Mouse (Mus musculus) midbrain, embryonic 10.5 days (tissue): ENCODE results near the gene Rabep2. TPM values are rescaled to one million over a fixed set of nuclear protein-coding genes. Genes with fewer than 3 reads are reported as not detected.
A peak's percentile ranks its signal among the peaks of the same experiment; 100 is the strongest.

Experiments used
- DNase-seq: peaks from one replicate; pipeline ENCODE4 v3.0.0-alpha.2; 2017; ENCODE audit warnings: low spot score
- H3K27ac ChIP-seq: fragments of 300-500 bp; sonication (generic); replicated peaks from 2 replicates; pipeline ENCODE4 v1.5.1; 2016; ENCODE audit warnings: mild to moderate bottlenecking
- H3K27me3 ChIP-seq: fragments of 300-500 bp; sonication (generic); 2 replicates; pipeline ENCODE4 v1.6.1; 2016; ENCODE audit warnings: low read depth, mild to moderate bottlenecking; ENCODE audit not compliant: poor library complexity, severe bottlenecking
- H3K36me3 ChIP-seq: fragments of 300-500 bp; sonication (generic); 2 replicates; pipeline ENCODE4 v1.6.1; 2016; ENCODE audit warnings: mild to moderate bottlenecking, moderate library complexity
- H3K4me1 ChIP-seq: fragments of 300-500 bp; sonication (generic); 2 replicates; pipeline ENCODE4 v1.6.1; 2016
- H3K4me3 ChIP-seq: fragments of 300-500 bp; sonication (generic); 2 replicates; pipeline ENCODE4 v1.5.1; 2016; ENCODE audit warnings: mild to moderate bottlenecking, moderate library complexity
- H3K9me3 ChIP-seq: fragments of 300-500 bp; sonication (generic); replicated peaks from 2 replicates; pipeline ENCODE4 v1.6.1; 2016; ENCODE audit warnings: mild to moderate bottlenecking
- WGBS: fragments of 180-500 bp; shearing (Covaris S2); methylation state at CpG from one replicate; pipeline ENCODE4 v1.1.7; 2016; 5-methylcytosine and 5-hydroxymethylcytosine counted together
- polyA plus RNA-seq: library from polyadenylated mRNA; unstranded; fragments of >200 nt; fragmentation: Nextera tagmentation; extraction: Ambion mirVana; gene quantifications from 2 replicates; pipeline ENCODE4 v1.2.1, GENCODE M21; 2016

Gene Rabep2
- polyA plus RNA-seq, 1 experiment from 2014 or later = 27.0 TPM

GRCm38 (mm10) chr7:126416615-126417014 lies 11.9 kb upstream of the Rabep2 start:
- peak overlapping the region; percentile 67 for H3K27ac ChIP-seq
- 46% methylated on average over 2 of the region's 2 CpGs for WGBS
- DNase-seq = no peak
- no peaks in the 10 kb centered on the region for H3K36me3 ChIP-seq
- no peak overlapping the region for H3K4me3 ChIP-seq
- H3K27me3 ChIP-seq = peaks cover 42% of the 10 kb centered on the region
- peaks cover 19% of the 10 kb centered on the region for H3K4me1 ChIP-seq
- H3K9me3 ChIP-seq = no peaks in the 10 kb centered on the region

- H3K9me3 ChIP-seq = no peaks in the 10 kb centered on the region
- WGBS = 11% methylated on average over 8 of the region's 8 CpGs
- peaks cover 42% of the 10 kb centered on the region for H3K27me3 ChIP-seq
- H3K36me3 ChIP-seq = no peaks in the 10 kb centered on the region
- H3K4me1 ChIP-seq = peaks cover 19% of the 10 kb centered on the region
- no peak overlapping the region for H3K4me3 ChIP-seq
- peak; percentile 39 for DNase-seq
- H3K27ac ChIP-seq = peak overlapping the region; percentile 67
These were observed 11.5 kb upstream of the Rabep2 start for GRCm38 (mm10) chr7:126417045-126417444.

- WGBS = 82% methylated on average over 4 of the region's 4 CpGs
- H3K27me3 ChIP-seq = peaks cover 42% of the 10 kb centered on the region
- H3K4me3 ChIP-seq = no peak overlapping the region; the same call in 1 of the 2 replicates
- H3K9me3 ChIP-seq = no peaks in the 10 kb centered on the region
- DNase-seq = no peak
- no peaks in the 10 kb centered on the region for H3K36me3 ChIP-seq
- H3K4me1 ChIP-seq = peaks cover 19% of the 10 kb centered on the region
- peak overlapping the region; percentile 67 for H3K27ac ChIP-seq
These were observed 11.0 kb upstream of the Rabep2 start for GRCm38 (mm10) chr7:126417606-126418005.

- no peak for DNase-seq
- H3K36me3 ChIP-seq = no peaks in the 10 kb centered on the region
- H3K27ac ChIP-seq = no peak overlapping the region
- 75% methylated on average over 3 of the region's 3 CpGs for WGBS
- H3K27me3 ChIP-seq = peaks cover 33% of the 10 kb centered on the region
- no peak overlapping the region for H3K4me3 ChIP-seq
- peaks cover 19% of the 10 kb centered on the region for H3K4me1 ChIP-seq
- H3K9me3 ChIP-seq = no peaks in the 10 kb centered on the region
These were observed 10.1 kb upstream of the Rabep2 start for GRCm38 (mm10) chr7:126418496-126418895.

DNA sequence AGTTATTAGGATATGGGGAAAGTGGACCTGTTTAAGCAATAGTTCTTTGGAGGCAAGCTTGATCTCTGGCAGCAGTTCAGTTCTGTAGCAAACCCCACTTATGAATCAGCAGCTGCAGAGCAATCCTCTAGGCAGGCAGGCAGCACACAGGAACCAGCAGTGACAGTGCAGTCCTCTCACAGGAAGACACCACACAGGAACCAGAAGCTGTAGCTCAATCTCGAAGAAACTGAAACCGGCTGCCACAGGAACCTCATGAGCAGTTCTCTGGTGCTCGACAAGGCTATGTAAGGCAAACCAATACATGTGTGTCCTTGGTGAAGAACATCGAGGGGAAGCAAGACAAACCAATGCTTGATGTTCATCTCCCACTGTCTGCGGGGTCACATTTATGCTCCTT lies 6.8 kb upstream of the Rabep2 start:
- H3K4me3 ChIP-seq = no peak overlapping the region
- 88% methylated on average over 5 of the region's 5 CpGs for WGBS
- H3K4me1 ChIP-seq = peaks cover 12% of the 10 kb centered on the region
- H3K36me3 ChIP-seq = no peaks in the 10 kb centered on the region
- no peaks in the 10 kb centered on the region for H3K9me3 ChIP-seq
- DNase-seq = no peak
- H3K27me3 ChIP-seq = peaks cover 10% of the 10 kb centered on the region; the same call in 1 of the 2 replicates
- no peak overlapping the region for H3K27ac ChIP-seq

GRCm38 (mm10) chr7:126424161-126424560 lies 4.4 kb upstream of the Rabep2 start:
- 84% methylated on average over 6 of the region's 6 CpGs for WGBS
- no peak overlapping the region for H3K4me3 ChIP-seq
- no peak for DNase-seq
- H3K4me1 ChIP-seq = peaks cover 17% of the 10 kb centered on the region
- no peak overlapping the region for H3K27ac ChIP-seq
- H3K9me3 ChIP-seq = no peaks in the 10 kb centered on the region
- no peaks in the 10 kb centered on the region for H3K36me3 ChIP-seq
- no peaks in the 10 kb centered on the region; the same call in 1 of the 2 replicates for H3K27me3 ChIP-seq

DNA sequence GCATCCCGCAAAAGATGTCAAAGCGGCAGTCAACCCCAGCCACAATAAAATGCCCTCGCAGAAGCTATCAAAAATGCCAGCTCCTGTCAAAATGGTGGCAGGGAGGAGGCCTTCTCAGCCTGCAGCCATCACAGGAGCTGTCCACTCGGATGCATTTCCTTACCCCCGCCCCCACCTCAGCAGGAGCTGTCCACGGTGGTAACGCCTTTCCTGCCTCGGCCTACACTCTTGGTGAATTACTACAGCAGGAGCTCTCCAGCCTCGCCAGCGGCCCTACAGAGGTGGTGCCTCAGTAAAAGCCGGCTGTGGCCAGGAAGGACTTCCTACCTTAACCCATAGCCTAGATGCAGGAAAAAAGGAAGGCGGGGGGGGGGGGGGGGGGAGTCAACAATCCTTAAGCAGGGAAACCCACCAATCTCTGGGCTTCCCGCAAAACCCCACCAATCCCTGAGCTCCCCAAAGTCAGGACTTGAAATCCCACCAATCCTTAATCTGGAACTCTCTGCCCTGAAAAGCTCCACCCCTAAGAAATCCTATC lies 1.2 kb upstream of the Rabep2 start:
- Histone ChIP-seq H3K4me3 (peak overlapping the region; percentile 9; the same call in 1 of the 2 replicates), H3K9me3 (no peaks in the 10 kb centered on the region), H3K4me1 (peaks cover 24% of the 10 kb centered on the region), H3K36me3 (no peaks in the 10 kb centered on the region), H3K27ac (no peak overlapping the region), H3K27me3 (no peaks in the 10 kb centered on the region; the same call in 1 of the 2 replicates)
- 54% methylated on average over 12 of the region's 13 CpGs for WGBS
- DNase-seq = no peak

DNA sequence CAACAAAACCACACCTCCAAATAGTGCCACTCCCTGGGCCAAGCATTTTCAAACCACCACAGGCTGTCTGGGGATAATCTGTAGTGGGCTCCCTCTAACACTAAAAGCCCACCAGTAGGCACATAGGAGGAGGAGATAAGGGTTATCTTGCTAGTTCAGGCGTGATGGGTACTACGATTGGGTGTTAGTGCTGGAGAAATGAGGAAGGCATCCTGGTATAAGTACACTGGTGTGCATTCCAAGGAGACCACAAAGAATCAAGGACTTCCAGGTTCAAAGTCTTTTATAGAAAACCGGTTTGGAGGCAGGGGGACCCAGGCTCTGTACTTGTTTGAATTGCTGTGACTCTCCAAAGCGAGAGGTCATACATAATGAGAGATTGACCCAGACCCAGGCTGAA lies 405 bp upstream of the Rabep2 start:
- H3K4me1 ChIP-seq = peaks cover 24% of the 10 kb centered on the region
- 25% methylated on average over 4 of the region's 4 CpGs for WGBS
- H3K27me3 ChIP-seq = no peaks in the 10 kb centered on the region; the same call in 1 of the 2 replicates
- no peaks in the 10 kb centered on the region for H3K9me3 ChIP-seq
- H3K27ac ChIP-seq = peak overlapping the region; percentile 96
- H3K4me3 ChIP-seq = peak overlapping the region; percentile 69
- peak; percentile 16 for DNase-seq
- no peaks in the 10 kb centered on the region for H3K36me3 ChIP-seq

DNA sequence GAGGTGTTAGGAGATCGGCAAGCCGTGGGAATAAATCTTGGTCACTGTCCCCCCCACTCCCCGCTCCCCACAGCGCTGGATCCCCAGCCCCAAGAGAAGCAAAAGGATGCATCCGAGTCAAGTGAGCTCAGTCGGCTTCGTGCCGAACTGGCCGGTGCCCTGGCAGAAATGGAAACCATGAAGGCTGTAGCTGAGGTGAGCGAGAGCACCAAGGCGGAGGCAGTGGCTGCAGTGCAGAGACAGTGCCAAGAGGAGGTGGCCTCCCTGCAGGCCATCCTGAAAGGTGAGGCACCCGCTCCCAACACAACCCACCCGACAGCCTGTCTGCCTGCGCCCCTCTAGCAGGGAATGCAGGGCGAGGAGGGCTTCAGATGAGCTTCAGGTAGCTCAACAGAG lies 942 bp downstream of the Rabep2 start:
- H3K27ac ChIP-seq = peak overlapping the region; percentile 96
- DNase-seq = no peak
- H3K4me3 ChIP-seq = peak overlapping the region; percentile 69
- WGBS = 31% methylated on average over 15 of the region's 15 CpGs
- H3K36me3 ChIP-seq = 0 out of 2 replicates have a peak, but pooled peaks cover 4% of the 10 kb centered on the region
- H3K9me3 ChIP-seq = no peaks in the 10 kb centered on the region
- no peaks in the 10 kb centered on the region; the same call in 1 of the 2 replicates for H3K27me3 ChIP-seq
- H3K4me1 ChIP-seq = peaks cover 24% of the 10 kb centered on the region

- Histone ChIP-seq H3K36me3 (0 out of 2 replicates have a peak, but pooled peaks cover 4% of the 10 kb centered on the region), H3K4me1 (peaks cover 24% of the 10 kb centered on the region), H3K27ac (no peak overlapping the region), H3K9me3 (no peaks in the 10 kb centered on the region), H3K4me3 (peak overlapping the region; percentile 69; the same call in 1 of the 2 replicates), H3K27me3 (no peaks in the 10 kb centered on the region; the same call in 1 of the 2 replicates)
- DNase-seq = no peak
These were observed 1.6 kb downstream of the Rabep2 start for GRCm38 (mm10) chr7:126430167-126430566.

GRCm38 (mm10) chr7:126434726-126435125 lies 6.2 kb downstream of the Rabep2 start:
- no peak for DNase-seq
- Histone ChIP-seq H3K27me3 (no peaks in the 10 kb centered on the region), H3K36me3 (peaks cover 16% of the 10 kb centered on the region), H3K27ac (no peak overlapping the region), H3K4me3 (no peak overlapping the region), H3K4me1 (peaks cover 1% of the 10 kb centered on the region), H3K9me3 (no peaks in the 10 kb centered on the region)
- 89% methylated on average over 7 of the region's 7 CpGs for WGBS

GRCm38 (mm10) chr7:126435801-126436200 lies 7.2 kb downstream of the Rabep2 start:
- Histone ChIP-seq H3K9me3 (no peaks in the 10 kb centered on the region), H3K27me3 (no peaks in the 10 kb centered on the region), H3K4me1 (no peaks in the 10 kb centered on the region), H3K4me3 (no peak overlapping the region), H3K27ac (no peak overlapping the region), H3K36me3 (peaks cover 24% of the 10 kb centered on the region)
- WGBS = 92% methylated on average over 3 of the region's 3 CpGs
- no peak for DNase-seq

GRCm38 (mm10) chr7:126436851-126437250 lies 8.3 kb downstream of the Rabep2 start:
- DNase-seq = peak; percentile 69
- Histone ChIP-seq H3K27me3 (no peaks in the 10 kb centered on the region), H3K36me3 (peaks cover 26% of the 10 kb centered on the region), H3K4me3 (no peak overlapping the region), H3K27ac (no peak overlapping the region), H3K9me3 (no peaks in the 10 kb centered on the region), H3K4me1 (no peaks in the 10 kb centered on the region)
- 26% methylated on average over 8 of the region's 8 CpGs for WGBS
